Mouse (Mus musculus) neural tube, embryonic 13.5 days (tissue): Measurements from ENCODE around the gene Dhx15. TPM values are rescaled to one million over a fixed set of nuclear protein-coding genes. Genes with fewer than 3 reads are reported as not detected.

Source experiments
- ATAC-seq: fragments of 200-750 bp; cut with Nextera tagmentation; 2 replicates; pipeline ENCODE4 v1.8.0; 2017; ENCODE audit warnings: low read depth, mild to moderate bottlenecking, moderate TSS enrichment, moderate library complexity
- H3K27ac ChIP-seq: fragments of 300-500 bp; sonication (generic); replicated peaks from 2 replicates; pipeline ENCODE4 v1.5.1; 2015; ENCODE audit warnings: moderate library complexity, mild to moderate bottlenecking, inconsistent platforms
- H3K27me3 ChIP-seq: fragments of 300-500 bp; sonication (generic); 2 replicates; pipeline ENCODE4 v1.6.1; 2015; ENCODE audit warnings: mild to moderate bottlenecking, inconsistent platforms
- H3K36me3 ChIP-seq: fragments of 300-500 bp; sonication (generic); 2 replicates; pipeline ENCODE4 v1.6.1; 2015; ENCODE audit warnings: mild to moderate bottlenecking, inconsistent platforms
- H3K4me1 ChIP-seq: fragments of 300-500 bp; sonication (generic); replicated peaks from 2 replicates; pipeline ENCODE4 v1.6.1; 2015; ENCODE audit warnings: inconsistent platforms
- H3K4me2 ChIP-seq: fragments of 300-500 bp; sonication (generic); 2 replicates; pipeline ENCODE4 v1.6.1; 2015; ENCODE audit warnings: inconsistent platforms, mild to moderate bottlenecking, moderate library complexity
- H3K4me3 ChIP-seq: fragments of 300-500 bp; sonication (generic); 2 replicates; pipeline ENCODE4 v1.5.1; 2015; ENCODE audit warnings: mild to moderate bottlenecking, inconsistent platforms
- H3K9ac ChIP-seq: fragments of 300-500 bp; sonication (generic); 2 replicates; pipeline ENCODE4 v1.6.1; 2015; ENCODE audit warnings: moderate library complexity, mild to moderate bottlenecking, inconsistent platforms
- H3K9me3 ChIP-seq: fragments of 300-500 bp; sonication (generic); 2 replicates; pipeline ENCODE4 v1.6.1; 2016; ENCODE audit warnings: inconsistent platforms
- WGBS: fragments of 180-500 bp; shearing (Covaris S2); methylation state at CpG from one replicate; pipeline ENCODE4 v1.1.7; 2015; 5-methylcytosine and 5-hydroxymethylcytosine counted together
- microRNA-seq: library from miRNA; unstranded; fragments of <30 nt; microRNA quantifications from one replicate; pipeline ENCODE4, GENCODE M21; 2016
- polyA plus RNA-seq: library from polyadenylated mRNA; unstranded; fragments of >200 nt; fragmentation: Nextera tagmentation; extraction: Ambion mirVana; gene quantifications from 2 replicates; pipeline ENCODE4 v1.2.1, GENCODE M21; 2015

Dhx15 gene
- polyA plus RNA-seq, 1 experiment from 2014 or later, result 126 TPM

DNA sequence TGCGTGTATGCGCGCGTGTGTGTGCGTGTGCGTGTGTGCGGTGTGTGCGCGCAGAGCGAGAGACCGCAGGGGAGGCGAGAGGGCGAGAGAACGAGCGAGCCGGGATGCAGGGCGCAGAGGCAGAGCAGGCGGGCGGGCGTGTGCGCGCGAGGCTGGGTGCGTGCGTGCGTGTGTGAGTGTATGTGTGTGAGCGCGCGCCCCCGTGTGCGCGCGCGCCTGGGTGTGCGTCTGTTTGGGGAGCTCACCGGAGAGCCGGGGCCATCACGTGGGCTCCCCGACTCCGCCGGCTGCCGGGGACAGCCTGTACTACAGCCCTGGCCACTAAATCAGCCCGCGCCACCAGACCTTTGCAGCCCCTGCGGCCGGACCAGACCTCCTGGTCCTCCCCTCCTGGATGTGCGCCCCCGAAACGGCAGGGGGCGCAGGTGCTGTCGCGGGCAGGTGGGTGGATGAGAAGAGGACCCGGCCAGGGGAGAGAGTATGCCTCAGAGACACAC is 74.4 kb downstream of the Dhx15 start:
- H3K4me3 ChIP-seq, result peak overlapping the region; percentile 58
- ATAC-seq, result peak; percentile 90
- H3K4me2 ChIP-seq, result peak overlapping the region; percentile 100
- peak overlapping the region; percentile 71 for H3K9ac ChIP-seq
- H3K4me1 ChIP-seq, result peaks cover 40% of the 10 kb centered on the region
- H3K36me3 ChIP-seq, result no peaks in the 10 kb centered on the region
- under 1% methylated on average over 34 of the region's 53 CpGs for WGBS
- peaks cover 47% of the 10 kb centered on the region for H3K27me3 ChIP-seq
- H3K27ac ChIP-seq, result peak overlapping the region; percentile 72
- no peaks in the 10 kb centered on the region for H3K9me3 ChIP-seq

DNA sequence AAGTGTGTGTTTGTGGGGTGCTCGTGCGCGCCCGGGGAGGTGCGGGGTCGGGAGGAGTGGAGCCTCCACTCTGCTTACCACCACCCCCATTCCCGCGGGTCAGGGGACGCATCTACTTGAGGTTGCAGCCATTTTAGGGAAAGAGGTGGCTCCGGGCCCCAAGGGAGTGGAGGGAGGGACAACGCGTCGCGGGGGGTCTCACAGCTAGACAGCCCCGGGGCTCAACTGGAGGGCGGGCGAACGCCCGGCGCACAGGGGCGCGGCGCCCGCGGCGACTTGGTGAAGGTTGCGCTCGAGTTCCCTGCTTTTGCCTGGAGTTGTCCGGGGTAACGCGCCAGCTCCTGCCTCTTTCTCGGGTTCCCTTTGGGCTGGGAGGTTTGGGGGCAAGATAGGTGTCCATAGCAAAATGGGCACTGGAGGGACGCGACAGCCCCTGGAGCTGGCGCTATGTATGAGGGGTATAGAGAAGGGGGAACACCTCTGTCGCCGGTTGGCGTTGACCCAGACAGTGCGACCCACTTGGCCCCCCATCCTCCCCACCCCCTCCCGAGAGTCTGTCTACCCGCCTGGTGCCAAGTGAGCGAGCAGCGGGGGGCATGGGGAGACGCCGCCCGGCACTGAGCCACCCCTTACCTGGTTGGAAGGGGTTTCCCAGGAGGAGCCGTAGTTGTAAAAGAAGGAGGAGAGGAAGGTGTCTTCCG is 75.4 kb downstream of the Dhx15 start:
- peak overlapping the region; percentile 58 for H3K4me3 ChIP-seq
- peak overlapping the region; percentile 68 for H3K27ac ChIP-seq
- peak overlapping the region; percentile 100 for H3K4me2 ChIP-seq
- under 1% methylated on average over 48 of the region's 48 CpGs for WGBS
- peak overlapping the region; percentile 71 for H3K9ac ChIP-seq
- H3K36me3 ChIP-seq, result no peaks in the 10 kb centered on the region
- peaks cover 43% of the 10 kb centered on the region for H3K4me1 ChIP-seq
- H3K27me3 ChIP-seq, result peaks cover 57% of the 10 kb centered on the region
- no peaks in the 10 kb centered on the region for H3K9me3 ChIP-seq
- peak; percentile 29 for ATAC-seq

DNA sequence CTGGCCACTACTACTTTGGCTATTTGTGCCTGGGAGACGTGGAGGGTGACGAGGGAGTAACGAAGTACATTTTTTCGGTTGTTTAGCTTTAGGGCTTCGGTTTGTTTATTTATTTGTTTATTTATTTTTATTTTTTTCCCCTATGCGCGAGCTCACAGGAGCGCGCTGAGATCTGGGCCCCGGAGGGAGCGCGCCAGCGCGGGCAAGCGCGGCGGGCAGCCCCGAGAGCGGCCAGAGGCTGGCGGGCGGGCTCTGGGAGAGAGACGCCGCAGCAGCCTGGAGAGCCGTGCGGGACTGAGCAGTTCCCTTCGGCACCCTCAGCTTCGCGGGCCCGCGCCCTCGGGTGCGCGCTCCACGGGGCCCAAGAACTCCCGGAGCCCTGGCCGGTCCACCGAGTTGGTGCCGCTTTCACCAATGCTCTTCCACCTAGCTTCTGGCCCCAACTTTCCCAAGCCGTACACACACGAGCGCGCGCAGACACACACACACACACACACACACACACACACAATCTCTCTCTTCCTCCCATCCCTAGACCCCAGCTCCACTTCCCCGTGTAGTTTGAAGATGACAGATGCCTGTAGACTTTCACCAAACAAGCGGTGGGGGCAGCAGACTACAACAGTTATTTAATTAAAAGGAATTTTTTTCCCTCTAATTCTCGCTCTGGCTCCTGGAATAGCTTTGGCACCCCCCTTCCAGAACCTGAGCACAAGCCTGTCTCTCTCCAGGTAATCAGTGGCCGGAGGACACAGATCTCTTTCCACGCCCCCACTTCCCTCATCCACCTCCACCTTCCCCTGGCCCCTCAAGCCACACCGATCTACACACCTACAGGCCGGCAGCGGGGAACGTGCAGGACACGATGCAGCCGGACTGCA is 76.2 kb downstream of the Dhx15 start:
- peaks cover 43% of the 10 kb centered on the region for H3K4me1 ChIP-seq
- H3K27ac ChIP-seq, result no peak overlapping the region
- H3K4me2 ChIP-seq, result peak overlapping the region; percentile 100
- under 1% methylated on average over 54 of the region's 54 CpGs for WGBS
- H3K9me3 ChIP-seq, result no peaks in the 10 kb centered on the region
- no peaks in the 10 kb centered on the region for H3K36me3 ChIP-seq
- peak overlapping the region; percentile 71 for H3K9ac ChIP-seq
- peak overlapping the region; percentile 58 for H3K4me3 ChIP-seq
- peaks cover 64% of the 10 kb centered on the region for H3K27me3 ChIP-seq
- ATAC-seq, result no peak

DNA sequence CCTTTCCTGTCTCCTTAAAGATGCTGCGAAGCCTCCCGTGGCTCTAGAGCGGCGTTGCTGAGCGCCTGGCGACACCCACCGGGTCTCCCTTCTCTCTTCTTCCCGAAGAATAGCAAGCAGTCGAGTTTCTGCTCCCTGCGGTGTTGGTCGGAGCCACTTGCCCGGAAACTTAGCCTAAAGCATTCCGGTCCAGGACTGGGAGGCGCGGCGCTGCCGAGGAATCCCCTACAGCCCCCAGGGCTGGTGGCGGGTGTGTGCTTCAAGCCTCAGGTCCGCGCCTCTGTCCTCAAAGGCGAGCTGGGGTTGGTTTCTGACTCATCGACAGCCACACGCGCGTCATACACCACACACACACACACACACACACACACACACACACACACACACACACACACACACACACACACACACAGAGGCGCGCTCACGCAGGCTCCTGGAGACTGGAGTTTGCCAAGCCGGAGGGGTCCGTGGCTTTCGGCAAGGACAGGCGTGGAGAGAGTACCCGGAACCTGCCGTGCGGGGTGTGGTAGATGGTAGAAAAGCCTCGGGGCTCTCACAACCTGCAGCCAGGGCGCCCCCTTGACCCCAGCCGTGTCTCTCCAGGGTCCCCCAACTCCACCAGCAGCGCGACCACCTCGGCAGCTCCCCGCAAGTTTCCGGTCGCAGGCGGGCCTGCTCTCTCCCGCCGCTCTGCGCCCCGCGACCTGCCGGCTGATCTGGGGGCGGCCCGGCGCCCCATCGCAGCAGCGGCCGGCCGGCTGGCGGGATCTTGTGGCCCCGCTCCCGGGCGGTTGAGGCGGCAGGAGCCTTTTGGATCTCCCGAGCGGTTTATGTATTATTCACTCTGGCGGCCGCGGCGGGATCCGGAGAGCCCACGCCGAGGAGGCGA is 77.1 kb downstream of the Dhx15 start:
- Histone ChIP-seq H3K36me3 (no peaks in the 10 kb centered on the region), H3K4me1 (peaks cover 43% of the 10 kb centered on the region), H3K9ac (peak overlapping the region; percentile 71), H3K9me3 (no peaks in the 10 kb centered on the region), H3K27me3 (peaks cover 63% of the 10 kb centered on the region), H3K27ac (no peak overlapping the region), H3K4me3 (peak overlapping the region; percentile 58), H3K4me2 (peak overlapping the region; percentile 100)
- under 1% methylated on average over 73 of the region's 73 CpGs for WGBS
- ATAC-seq, result no peak

DNA sequence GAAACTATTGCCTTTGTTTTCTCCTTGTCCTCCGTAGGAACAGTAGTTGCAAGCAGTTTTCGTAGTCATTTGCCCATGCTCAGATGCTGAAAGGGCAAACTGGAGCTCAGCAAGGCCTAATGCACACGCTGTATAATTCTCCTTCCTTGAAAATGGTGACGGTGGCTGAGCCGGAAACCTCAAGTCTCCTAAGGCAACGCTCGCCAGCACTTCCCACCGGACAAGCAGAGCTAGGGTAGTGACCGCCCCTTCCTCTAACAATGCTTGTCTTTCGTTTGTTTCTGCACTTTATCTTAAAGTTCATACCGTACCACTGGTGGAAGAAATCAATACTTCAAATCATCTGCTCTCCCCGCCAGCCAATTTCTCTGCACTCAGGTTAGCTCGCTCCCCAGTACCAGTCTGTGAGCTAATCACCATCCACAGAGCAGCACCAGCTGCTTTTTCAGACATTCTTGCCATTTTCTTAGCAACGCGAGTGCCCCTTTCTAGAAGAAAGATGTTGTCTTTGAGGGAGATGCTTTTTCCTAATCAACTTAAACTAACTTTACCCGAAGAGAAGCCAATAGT is 78.0 kb downstream of the Dhx15 start:
- Histone ChIP-seq H3K4me3 (peak overlapping the region; percentile 58), H3K4me1 (peaks cover 43% of the 10 kb centered on the region), H3K36me3 (no peaks in the 10 kb centered on the region), H3K27me3 (peaks cover 57% of the 10 kb centered on the region), H3K4me2 (peak overlapping the region; percentile 100), H3K9ac (peak overlapping the region; percentile 71; the same call in 1 of the 2 replicates), H3K27ac (no peak overlapping the region), H3K9me3 (no peaks in the 10 kb centered on the region)
- no peak for ATAC-seq
- WGBS, result 6% methylated on average over 16 of the region's 16 CpGs

DNA sequence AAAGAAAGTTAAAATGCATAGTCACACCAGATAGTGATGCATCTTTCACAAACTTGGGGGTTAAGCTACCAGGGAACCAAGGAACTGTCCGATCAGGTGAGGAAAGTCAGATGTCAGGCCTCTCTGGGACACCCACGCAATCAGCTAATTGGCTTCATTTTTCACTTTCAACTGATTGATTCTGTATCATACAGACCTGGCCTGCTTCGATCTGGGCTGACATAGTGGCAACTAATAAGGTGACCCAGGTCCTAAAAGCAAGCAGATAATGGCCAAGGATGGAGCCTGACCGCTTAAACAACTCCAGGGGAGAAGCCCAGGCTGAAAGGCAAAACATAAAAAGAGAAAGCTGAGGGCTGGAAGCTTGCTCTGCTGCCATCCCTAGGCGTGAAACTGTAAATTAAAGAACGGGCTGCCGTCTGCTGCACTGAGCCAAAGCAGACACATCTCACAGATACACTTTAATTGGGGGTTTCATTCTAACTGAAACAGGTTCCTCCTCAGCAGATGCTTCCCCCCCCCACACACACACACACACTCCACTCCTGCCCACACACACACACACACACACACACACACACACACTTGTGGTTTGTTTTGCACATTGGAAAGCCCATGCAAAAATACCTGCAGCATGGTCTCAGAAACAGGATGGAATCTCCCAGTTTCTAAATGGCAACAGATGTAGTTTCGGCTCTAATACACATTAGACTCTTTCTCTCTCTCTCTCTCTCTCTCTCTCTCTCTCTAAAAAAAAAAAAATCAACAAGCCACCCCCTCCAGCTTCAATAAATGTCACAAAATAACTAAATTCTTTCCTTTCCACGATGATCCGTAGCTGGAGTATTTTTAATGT is 79.3 kb downstream of the Dhx15 start:
- WGBS, result 48% methylated on average over 10 of the region's 10 CpGs
- no peaks in the 10 kb centered on the region for H3K9me3 ChIP-seq
- H3K27ac ChIP-seq, result no peak overlapping the region
- H3K36me3 ChIP-seq, result no peaks in the 10 kb centered on the region
- H3K9ac ChIP-seq, result no peak overlapping the region
- H3K27me3 ChIP-seq, result peaks cover 55% of the 10 kb centered on the region
- ATAC-seq, result no peak
- H3K4me2 ChIP-seq, result no peak overlapping the region
- H3K4me1 ChIP-seq, result peaks cover 39% of the 10 kb centered on the region
- H3K4me3 ChIP-seq, result no peak overlapping the region

Small RNAs within 50 kb of the gene (microRNA-seq; reads per million reads assigned to microRNA genes)
- not detected for gene Mir6417

Other genes with a start within 250 kb of the Dhx15 start
- gene Sod3, start 173.3 kb upstream of the Dhx15 start, polyA plus RNA-seq, result 1.2 and 1.4 TPM in 2 replicates